Mouse (Mus musculus): ENCODE measurements around the gene Wwc2.

Gene Wwc2

DNA sequence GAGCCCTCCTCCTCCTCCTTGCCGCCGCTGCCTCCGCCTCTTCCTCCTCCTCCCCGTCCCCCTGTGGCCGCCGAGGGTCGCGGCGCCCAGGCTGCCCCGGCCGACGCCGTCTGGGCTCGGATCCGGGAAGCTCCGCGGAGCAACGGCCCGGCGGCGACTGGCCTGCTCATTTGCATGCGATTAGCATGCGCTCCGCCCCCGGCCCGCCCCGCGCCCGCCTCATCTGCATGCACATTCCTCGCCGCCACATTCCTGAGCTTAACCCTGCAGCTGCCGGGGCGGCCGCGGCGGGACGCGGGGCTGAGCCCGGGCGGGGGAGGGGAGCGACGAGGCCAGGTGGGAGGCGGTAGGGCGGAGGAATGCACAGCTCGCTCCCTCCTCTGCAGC is 345 bp downstream of the Wwc2 start:
- ATAC-seq (ENCODE audit: insufficient number of reproducible peaks, low FRiP score, low TSS enrichment), result peak; percentile 86

DNA sequence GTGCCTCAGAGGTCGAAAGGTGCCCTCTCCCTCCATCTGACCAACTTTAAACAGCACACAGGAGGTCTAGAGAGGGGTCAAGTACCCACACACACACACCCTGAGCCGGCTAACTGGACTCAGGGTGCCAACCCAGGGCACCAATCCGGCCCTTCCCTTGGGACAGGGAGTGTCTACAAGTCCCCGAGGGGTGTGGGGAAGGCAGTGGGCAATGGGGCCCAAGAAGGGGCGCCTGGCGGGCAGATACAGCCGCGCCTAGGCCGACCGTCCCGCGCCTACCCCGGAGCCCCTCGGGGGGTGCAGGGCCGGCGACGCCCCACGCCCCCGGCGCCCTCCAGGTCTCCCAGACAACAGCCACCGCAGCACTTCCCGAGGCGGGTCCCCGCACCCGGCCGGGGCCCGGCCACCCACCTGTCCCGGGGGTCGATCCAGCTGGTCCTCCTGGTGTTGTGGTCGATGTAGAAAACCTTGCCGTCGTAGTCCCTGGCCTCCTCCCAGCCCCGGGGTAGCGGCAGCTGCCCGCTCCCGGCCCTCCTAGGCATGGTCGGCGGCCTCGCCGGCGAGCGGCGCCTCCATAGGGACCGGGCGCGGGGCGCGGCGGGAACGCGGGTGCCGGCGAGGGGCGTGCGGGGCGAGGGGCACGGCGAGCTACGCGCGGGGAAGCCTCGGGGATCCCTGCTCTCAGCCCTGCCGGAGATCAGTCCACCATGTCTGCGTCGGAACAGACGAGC is 904 bp downstream of the Wwc2 start:
- peak; percentile 27 for ATAC-seq (ENCODE audit: insufficient number of reproducible peaks, low FRiP score, low TSS enrichment)

DNA sequence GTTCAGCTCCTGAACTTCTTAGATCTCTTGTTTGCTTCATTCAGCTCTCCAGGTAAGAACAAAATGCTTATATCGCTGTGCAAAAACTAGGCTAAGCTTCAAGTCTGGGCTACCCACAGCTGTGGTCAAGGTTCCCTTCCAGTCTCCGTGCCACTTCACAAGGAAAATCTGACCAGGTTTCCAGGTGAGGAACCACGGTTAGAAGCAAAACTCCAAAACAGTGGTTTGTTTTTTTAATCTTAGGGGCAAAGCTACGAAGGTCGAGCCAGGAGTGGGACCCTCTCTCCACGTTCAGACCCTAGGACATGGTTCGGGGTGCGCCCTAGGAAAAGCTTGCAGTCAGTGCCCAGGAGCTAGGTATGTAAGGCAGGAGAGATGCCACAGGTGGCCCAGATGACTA is 1.5 kb downstream of the Wwc2 start:
- ATAC-seq (ENCODE audit: insufficient number of reproducible peaks, low FRiP score, low TSS enrichment), result no peak

DNA sequence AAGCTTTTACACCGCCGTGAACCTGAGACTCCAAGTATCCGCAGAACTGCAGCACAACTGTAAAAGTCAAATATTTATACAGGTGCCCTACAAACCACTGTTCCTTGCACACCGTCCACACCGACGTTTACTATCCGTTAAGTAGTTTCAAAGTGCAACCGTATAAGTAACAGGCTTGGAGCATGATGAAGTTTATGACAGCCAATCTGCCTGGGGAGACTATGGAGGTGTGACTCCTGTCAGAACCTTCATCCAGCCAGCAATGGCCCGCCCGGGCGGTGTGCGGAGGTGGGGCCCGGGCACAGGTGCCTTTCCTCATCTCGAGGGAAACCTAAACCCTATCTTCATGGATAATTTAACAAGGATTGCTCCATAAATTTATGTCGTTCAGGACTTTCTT is 2.6 kb downstream of the Wwc2 start:
- ATAC-seq (ENCODE audit: insufficient number of reproducible peaks, low FRiP score, low TSS enrichment), result no peak

DNA sequence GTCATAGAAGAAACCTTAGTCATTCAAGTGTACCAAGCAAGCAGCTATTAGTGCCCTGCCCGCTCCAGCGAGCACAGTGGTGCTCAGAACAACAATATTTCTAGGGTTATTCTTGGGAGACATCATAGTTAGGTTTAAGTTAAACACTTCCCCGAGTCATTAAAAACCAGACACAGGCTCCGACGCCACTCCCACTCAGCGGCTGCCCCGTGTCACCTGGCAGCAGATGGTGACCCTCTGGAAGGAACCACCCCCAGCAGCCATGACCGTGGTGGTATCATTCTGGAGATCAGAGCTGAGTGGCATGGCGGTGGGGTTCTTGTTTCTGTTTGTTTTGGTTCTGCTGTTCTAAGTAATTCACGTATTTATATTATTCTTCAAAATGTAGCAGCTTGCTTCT is 5.1 kb downstream of the Wwc2 start:
- ATAC-seq (ENCODE audit: insufficient number of reproducible peaks, low FRiP score, low TSS enrichment), result no peak

DNA sequence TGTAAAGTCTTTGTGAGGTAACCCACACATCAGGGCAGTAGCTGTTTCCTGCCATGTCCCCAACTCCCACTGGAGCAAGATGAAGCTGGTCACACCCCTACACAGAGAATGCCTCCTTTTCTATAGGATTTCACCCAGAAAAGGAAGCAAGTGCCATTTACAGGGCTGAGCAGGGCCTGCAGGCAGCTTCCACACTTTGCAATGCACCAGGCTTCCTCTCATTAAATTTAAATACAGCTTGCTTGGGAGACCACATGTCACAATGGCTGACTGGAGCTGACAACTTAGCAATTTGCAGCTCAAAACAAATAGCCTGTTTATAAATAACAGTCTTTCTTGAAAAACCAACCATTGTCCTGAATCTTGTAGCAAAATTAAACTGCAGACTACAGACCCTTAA is 5.5 kb downstream of the Wwc2 start:
- no peak for ATAC-seq (ENCODE audit: insufficient number of reproducible peaks, low FRiP score, low TSS enrichment)

DNA sequence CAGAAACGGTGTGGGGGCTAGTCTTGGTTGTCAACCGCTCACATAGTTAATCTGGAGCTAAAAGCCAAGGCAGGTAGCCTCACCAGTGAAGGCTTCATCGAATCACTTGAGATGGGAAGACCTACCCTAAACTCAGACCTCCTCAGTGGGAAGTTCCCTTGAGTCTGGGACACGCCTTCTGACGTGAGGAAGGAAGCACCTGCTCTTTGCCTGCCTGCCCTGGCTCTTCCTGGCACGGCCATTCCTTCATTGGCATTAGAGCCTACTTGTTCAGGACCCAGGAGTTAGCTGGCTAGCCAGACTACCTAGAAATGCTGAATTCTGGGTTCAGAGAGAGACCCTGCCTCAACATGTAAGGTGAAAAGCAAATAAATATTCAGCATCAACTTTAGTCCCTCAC is 9.6 kb downstream of the Wwc2 start:
- ATAC-seq (ENCODE audit: insufficient number of reproducible peaks, low FRiP score, low TSS enrichment), result no peak

DNA sequence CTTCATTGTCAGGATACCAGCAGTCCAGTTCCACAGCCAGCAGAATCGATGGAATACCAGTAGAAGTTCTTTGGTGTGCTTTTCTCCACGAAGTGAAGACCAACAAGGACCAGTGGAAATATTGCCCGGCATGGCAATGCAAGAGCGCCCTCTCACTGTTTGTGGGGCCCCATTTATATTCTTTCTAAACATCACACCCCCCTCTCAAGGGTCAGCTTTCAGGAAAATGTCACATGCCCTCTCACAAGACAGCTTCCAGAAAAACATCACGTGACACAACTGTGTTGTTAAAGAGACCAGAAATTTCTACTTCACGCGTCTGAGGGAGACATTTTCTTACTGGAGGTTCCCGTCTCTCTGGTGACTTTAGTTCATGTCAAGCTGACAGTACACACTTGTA is 10.8 kb downstream of the Wwc2 start:
- ATAC-seq (ENCODE audit: insufficient number of reproducible peaks, low FRiP score, low TSS enrichment), result no peak

DNA sequence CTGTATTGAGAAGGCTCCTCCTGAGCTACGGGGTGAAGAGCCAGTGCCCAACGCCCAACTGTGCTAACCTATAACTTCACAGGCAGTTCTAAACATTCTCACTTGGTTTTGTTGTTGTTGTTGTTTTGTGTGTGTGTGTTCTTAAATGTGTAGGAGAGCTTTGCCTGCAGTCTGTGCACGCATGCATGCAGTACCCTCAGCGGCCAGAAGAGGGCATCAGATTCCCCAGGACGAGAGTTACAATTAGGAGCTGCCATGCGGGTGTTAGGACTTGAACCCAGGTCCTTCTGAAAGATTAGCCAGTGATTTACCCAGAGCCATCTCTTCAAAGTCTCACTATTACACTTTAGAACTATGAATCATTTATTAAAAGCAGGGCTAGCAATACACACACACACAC is 12.0 kb downstream of the Wwc2 start:
- ATAC-seq (ENCODE audit: insufficient number of reproducible peaks, low FRiP score, low TSS enrichment), result no peak

DNA sequence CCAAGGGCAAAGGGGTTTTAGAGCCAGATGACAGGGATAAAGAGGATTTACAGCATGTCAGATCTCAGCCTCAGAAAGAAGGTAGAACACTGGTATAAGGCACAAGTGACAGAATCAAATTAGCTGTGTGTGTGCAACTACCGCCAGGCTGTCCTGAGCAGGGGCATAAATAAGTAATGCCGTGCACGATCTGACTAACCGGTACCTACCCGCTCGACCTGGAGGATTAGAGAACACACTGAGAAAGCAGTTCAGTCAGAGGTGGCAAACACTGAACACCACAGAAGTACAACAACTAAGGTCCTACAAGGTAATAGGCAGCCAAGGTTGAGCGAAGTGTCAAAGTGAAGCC is 15.8 kb downstream of the Wwc2 start:
- no peak; the same call in 1 of the 2 replicates for ATAC-seq (ENCODE audit: insufficient number of reproducible peaks, low FRiP score, low TSS enrichment)

DNA sequence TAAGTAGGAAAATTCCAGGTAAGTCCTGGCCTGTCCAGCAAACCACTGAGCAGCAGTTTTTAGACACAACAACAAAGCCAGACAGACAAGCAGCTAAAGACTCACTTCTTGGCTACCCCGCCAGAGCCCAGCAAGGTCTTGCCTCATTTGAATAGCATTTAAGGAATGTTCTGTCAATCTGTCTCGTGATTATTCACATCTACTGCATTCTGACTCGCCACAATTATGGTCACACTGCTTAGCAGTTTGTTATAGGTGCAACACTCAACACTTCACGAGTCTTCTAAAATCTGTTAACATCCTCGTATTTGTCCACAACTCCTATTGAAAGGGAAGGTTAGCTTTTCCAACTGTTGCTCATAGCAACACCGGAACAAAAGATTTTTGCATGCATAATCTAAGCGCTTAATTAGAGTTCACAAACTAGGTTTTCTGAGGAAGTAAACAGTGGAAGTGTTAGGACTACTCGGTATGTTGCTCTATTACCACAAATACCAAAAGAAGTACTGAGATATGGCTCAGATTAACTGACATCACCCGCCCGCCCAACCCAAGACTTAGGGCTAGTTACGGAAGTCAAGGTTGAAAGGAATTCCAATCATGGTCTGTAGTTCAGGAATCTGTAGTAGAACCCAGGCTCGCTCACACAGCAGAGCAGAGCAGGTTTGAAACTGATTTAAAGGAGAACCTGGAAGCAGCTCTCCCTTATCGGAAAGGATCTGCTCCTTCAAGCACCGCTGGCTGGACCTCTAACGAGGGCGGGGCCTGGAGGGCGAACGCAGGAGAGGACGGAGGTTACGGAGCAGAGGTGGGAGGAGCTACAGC is 16.4 kb downstream of the Wwc2 start:
- no peak; the same call in 1 of the 2 replicates for ATAC-seq (ENCODE audit: insufficient number of reproducible peaks, low FRiP score, low TSS enrichment)

DNA sequence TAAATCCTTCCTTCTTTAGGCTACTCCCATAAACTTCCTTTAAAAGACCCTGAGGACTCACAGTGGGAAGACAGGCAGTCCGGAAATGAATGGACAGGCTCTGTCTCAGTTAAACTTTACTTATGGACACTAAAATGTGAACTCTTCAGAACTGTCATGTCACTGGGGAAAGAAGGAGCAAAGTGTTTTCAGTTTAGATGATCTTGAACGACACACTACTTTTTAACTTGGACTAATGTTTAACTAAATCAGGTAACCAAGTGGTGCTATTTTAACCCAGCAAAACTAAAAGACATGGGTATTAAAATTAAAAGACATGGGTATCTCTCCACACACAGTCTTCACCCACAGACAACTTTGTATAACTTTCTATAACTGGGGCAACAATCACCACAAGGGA is 19.6 kb downstream of the Wwc2 start:
- ATAC-seq (ENCODE audit: insufficient number of reproducible peaks, low FRiP score, low TSS enrichment), result no peak

DNA sequence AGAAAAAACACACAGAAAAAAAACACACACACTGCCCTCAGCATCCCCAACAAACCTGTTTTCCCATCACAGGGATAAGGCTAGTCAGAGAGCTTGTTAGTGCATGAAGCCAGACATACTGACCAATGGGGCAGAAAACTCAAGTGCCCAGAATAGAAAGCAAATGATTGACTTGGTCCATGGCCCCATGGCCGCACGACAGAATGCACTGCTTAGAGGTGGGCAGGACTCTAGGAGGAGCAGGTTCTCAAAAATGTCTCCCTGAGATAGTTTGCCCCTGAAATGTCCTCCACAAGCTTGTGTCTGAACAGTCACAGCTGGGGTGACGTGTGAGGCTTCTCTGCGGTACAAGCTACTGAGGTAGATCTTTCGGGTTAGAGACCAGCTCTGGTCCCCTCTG is 20.1 kb downstream of the Wwc2 start:
- ATAC-seq (ENCODE audit: insufficient number of reproducible peaks, low FRiP score, low TSS enrichment), result no peak

DNA sequence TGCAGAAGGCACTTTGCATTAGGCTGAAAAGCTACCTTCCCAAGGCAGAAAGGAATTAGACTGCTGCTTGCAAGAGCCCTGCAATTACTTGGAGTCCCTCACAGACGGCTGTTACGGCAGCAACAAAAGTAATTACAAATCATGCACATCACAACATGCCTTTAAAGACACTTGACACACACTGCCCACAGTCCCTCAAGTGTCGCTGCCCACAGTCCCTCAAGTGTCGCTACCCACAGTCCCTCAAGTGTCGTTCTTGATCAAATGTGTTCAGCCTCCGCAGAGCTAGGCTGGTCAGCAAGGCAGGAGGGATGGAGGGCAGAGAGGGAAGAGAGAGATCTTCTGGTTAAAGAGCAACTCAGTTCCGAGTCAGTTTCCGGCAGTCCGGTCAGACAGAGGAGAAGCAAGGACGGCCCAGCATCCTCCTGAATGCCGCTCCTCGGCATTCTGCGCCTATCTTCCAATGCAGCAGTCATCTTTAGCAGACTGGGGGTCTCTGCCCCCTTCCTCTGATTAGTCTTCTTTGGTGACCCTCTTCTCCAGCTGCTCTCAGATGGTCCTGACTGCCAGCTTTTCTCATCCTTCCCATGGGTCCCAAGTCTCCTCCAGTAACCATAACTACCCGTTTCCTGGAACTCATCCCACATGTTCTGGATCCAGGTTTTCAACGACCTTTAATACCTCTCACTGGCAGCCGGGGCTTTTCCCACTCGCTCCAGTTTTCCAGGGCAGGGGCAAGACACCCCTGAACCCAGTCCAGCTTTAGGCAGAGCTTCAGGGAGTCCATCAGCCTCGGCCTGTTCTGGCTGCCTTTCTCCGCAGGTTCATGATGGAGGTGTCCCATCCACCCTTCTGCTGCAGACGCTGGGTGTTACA is 23.4 kb downstream of the Wwc2 start:
- ATAC-seq (ENCODE audit: insufficient number of reproducible peaks, low FRiP score, low TSS enrichment), result no peak

DNA sequence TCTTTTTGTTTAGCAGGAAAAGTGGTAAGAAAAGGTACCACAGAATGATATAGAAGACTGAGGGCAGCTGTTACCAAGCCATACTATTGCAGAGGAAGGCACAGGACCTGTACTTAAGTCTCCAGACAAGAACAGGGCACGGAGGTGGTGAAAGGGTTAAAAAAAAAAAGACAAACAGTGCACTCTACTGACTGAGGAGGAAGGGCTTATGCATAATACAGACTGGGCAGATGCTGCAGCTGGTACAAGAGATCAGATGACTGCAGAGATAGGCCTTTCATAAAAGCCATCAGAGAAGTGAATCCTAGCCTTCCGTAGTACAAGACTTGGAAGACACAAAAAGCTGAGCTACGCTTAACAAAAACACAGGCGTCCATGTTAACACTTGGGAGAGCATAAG is 28.2 kb downstream of the Wwc2 start:
- ATAC-seq (ENCODE audit: insufficient number of reproducible peaks, low FRiP score, low TSS enrichment), result no peak

DNA sequence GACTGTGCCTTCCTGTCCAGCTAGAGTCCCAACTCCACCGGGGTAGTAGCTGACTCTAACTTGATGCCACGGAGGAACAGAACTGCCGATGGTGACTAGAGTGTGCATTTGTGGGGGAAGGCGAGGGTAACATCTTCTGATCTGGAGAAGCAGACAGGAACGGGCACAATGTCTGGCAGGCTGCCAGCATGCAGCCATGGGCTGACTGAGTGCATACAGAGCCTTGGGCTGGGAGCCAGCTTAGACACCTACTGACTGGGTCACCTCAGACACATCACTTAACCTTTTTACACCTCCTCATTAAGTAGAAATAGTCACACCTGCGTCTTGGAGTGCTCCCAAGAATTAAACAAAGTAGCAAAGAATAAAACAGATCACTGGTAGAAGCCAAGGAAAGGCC is 28.7 kb downstream of the Wwc2 start:
- ATAC-seq (ENCODE audit: insufficient number of reproducible peaks, low FRiP score, low TSS enrichment), result no peak

DNA sequence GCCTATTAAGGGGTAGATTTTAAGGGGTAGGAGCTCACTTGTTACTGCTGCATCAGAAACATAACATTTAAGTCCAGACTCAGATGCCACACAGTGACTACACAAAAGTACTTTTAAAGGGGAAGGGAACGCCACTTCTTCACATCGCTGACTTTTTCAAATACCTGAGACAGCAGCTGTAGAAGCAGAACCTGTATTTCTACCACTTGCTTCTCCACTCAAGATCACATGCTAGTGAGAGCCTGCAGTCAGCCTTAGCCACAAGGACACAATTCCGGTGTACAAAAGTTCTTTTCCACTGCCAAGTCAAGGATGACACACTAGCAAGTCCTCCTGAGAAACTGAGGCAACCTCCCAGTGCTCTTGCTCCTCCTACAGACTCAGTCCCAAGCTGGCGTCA is 33.2 kb downstream of the Wwc2 start:
- ATAC-seq (ENCODE audit: insufficient number of reproducible peaks, low FRiP score, low TSS enrichment), result no peak

DNA sequence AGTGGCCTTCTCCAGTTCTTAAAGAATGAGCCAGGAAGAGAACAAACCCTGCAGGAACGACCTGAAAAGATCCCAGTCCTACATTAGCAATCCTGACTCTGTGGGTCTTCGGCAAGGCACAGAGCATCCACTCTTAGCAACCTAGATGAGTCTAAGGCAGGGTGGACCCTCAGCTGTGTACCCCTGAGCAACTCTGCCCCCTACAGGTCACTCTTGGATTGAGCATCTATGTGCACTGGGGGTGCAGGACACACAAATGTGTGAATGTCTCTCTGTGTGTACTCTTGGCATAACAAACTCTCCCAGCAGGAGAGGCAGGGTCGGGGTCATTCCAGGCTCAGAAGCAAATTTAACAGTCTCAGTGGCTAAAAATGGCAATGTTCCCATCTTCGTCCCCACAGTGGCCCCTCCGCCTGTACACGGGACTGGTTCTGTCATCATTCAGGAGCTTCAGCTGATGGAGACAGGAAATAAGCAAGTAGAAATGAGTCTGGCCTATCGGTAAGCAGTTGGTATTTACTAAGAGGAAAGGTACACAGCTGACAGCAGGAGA is 39.3 kb downstream of the Wwc2 start:
- no peak for ATAC-seq (ENCODE audit: insufficient number of reproducible peaks, low FRiP score, low TSS enrichment)

DNA sequence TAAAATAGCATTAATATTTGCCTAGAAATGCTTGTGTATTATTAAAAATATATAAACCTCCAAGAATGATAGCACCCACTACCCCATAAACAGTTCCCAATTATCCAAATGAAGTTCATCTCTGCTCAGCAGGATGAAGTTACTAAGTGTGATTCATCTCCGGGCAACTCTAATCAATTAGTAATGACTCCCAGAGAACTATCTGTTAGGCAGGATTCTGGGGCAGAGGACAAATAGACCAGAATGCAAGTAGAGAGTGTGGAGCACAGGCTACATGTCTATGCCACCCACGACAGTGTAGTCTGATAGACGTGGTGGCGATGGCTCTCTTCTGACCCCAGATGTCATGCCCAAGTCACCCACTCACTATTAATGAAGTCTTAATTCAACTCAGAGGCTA is 41.9 kb downstream of the Wwc2 start:
- no peak for ATAC-seq (ENCODE audit: insufficient number of reproducible peaks, low FRiP score, low TSS enrichment)

DNA sequence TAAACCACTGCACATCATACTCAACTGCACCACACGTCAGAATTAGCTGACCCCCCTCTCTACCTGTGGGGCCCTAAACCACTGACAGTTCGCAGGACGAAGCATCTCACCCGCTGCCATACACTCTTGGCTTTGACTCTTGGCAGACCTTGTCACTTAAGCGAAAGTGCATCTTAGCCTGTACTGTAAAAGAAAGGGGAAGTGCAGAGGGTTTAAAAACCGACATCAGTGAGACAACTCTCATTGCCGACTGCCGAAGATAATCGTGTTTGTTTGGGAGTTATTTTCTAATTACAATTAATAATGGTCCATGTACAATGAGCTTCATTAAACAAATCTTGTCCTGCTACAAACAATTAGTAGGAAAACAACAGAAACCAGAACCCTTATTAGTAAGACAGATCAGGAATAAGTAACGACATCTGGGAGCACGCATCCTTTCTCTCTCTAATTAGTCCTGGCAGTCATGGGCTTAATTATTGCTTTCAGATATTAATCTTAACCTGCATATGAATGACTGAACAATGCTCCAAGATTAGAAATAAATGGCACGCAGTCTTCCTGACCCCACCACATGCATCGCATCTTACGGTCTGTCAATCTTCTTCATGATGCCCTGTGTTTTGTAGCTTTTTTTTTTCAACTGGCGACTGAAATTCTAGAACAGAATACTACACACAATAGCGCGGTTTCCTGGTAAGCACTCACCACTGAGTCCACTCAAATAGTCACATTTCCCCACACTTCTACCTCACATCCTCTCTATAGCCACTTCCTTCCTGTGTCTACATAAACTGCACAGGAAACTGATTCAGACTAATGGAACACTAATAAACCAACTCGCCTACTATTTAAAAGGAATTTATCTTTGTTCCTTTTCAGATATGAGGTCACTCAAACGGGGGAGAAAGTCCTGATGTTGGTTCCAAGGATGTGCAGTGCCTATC is 42.8 kb downstream of the Wwc2 start:
- ATAC-seq (ENCODE audit: insufficient number of reproducible peaks, low FRiP score, low TSS enrichment), result no peak
